Mouse (Mus musculus): ENCODE data around the gene Adgrg2. TPM values are rescaled to one million over a fixed set of nuclear protein-coding genes. Genes with fewer than 3 reads are reported as not detected.

Gene Adgrg2
- polyA plus RNA-seq, 1 experiment from 2014 or later = 0.93 TPM

Other genes starting within 250 kb of the Adgrg2 start
- gene Phka2, start 111.5 kb downstream of the Adgrg2 start, polyA plus RNA-seq (2015; fragmentation: Nextera tagmentation; extraction: Ambion mirVana) = 10.6 and 11.9 TPM in 2 replicates

Measured in intestine, embryonic 16.5 days (tissue).